Mouse (Mus musculus) thymus, postnatal 10 days (tissue): ENCODE measurements around the gene Prox2.
"Not testable (repeated sequence)": the region's sequence is repeated elsewhere in the genome, so short reads cannot be mapped to it uniquely, and the experiment has no call there.

Source experiments
- DNase-seq, 2 experiments: peaks; one replicate each; pipeline ENCODE4 v3.0.0; 2021; ENCODE audit warnings: low spot score in 2 of 2

Gene Prox2

GRCm38 (mm10) chr12:85110698-85111592 lies at the start of gene Prox2, which contains the start of gene Dlst:
Prox2 (minus strand) TSS chr12:85110759.
Dlst (plus strand) TSS chr12:85110833.
- DNase-seq: peak; percentile 74 to 80

GRCm38 (mm10) chr12:85159592-85159991 lies 49.0 kb upstream of the Prox2 start:
- no peak for DNase-seq

GRCm38 (mm10) chr12:85158801-85159200 lies 48.2 kb upstream of the Prox2 start:
- no peak for DNase-seq

GRCm38 (mm10) chr12:85157797-85158460 lies 47.4 kb upstream of the Prox2 start:
- no peak for DNase-seq

GRCm38 (mm10) chr12:85156324-85156723 lies 45.8 kb upstream of the Prox2 start:
- DNase-seq: no peak

- DNase-seq: no peak
Measured at GRCm38 (mm10) chr12:85153011-85153410, 42.5 kb upstream of the Prox2 start.

- peak; percentile 73 for DNase-seq
Measured at GRCm38 (mm10) chr12:85151002-85151774, 40.6 kb upstream of the Prox2 start, which contains the start of gene Rps6kl1. Rps6kl1 (minus strand) TSS chr12:85151264.

GRCm38 (mm10) chr12:85150321-85151001 lies 39.9 kb upstream of the Prox2 start:
- DNase-seq: no peak

- DNase-seq: no peak
Measured at GRCm38 (mm10) chr12:85146881-85147280, 36.3 kb upstream of the Prox2 start.

- no peak for DNase-seq
Measured at GRCm38 (mm10) chr12:85146355-85146754, 35.8 kb upstream of the Prox2 start.

- no peak for DNase-seq
Measured at GRCm38 (mm10) chr12:85145630-85146029, 35.1 kb upstream of the Prox2 start.

- DNase-seq: no peak
Measured at GRCm38 (mm10) chr12:85144821-85145220, 34.3 kb upstream of the Prox2 start.

GRCm38 (mm10) chr12:85144276-85144675 lies 33.7 kb upstream of the Prox2 start:
- not testable (repeated sequence) for DNase-seq

GRCm38 (mm10) chr12:85142803-85143202 lies 32.2 kb upstream of the Prox2 start:
- DNase-seq: peak; percentile 66 to 87

GRCm38 (mm10) chr12:85141096-85141495 lies 30.5 kb upstream of the Prox2 start:
- no peak for DNase-seq

GRCm38 (mm10) chr12:85140036-85140701 lies 29.6 kb upstream of the Prox2 start:
- DNase-seq: peak; percentile 35 to 44

GRCm38 (mm10) chr12:85136627-85137026 lies 26.1 kb upstream of the Prox2 start:
- DNase-seq: no peak

GRCm38 (mm10) chr12:85135513-85136470 lies 25.2 kb upstream of the Prox2 start:
- DNase-seq: no peak

GRCm38 (mm10) chr12:85134043-85134794 lies 23.7 kb upstream of the Prox2 start:
- DNase-seq: no peak
